Mouse (Mus musculus): Measurements from ENCODE around the gene Olfr1104.

Gene Olfr1104

DNA sequence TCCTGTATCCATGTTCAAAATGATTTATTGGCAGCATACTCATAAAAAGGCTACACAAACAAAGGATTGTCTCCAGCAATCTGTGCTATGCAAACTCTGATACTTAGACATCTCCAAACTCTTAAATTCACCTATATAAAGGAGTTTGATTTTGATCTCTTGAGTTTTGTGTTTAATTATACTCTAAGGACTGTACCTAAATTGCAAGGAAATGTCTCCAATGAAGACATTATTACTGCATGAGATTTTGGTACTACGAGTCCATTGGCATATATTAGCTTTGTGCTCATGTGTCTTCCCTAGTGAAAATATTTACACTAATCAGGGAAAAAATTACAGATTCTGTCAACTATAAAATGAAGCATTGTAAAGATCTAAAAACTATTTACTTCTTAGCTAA is at the start of gene Olfr1104:
Gene Olfr1104 (minus strand): TSS at position 101 of the 400 bp plus-strand sequence.
- DNase-seq (ENCODE audit: low spot score): no peak

GRCm38 (mm10) chr2:87075717-87076116 is 48.8 kb upstream of the Olfr1104 start, which contains the start of gene Olfr1107:
Gene Olfr1107, minus strand, starts transcription at chr2:87075817.
- DNase-seq (ENCODE audit: low spot score): no peak

DNA sequence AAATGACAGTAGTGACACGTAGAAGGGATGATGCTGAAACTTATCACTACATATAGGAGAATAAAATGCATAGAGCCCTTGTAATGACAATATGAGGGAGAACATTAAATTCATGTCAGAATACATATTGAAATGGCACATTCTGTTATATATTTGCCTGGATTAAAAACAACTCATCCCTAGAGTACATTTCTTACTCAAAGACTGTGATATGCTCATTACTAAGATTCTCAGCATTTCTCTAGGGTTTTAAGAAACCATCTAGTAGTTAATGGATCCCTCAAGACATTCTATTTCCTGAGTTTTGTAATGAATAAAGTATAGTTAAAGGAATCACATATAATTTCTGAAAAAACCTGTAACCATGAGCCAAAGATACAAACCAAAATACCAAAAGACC is 25.3 kb upstream of the Olfr1104 start, which contains the start of gene Olfr1106:
Gene Olfr1106 (minus strand): TSS at position 101 of the 400 bp plus-strand sequence.
- DNase-seq (ENCODE audit: low spot score): no peak

DNA sequence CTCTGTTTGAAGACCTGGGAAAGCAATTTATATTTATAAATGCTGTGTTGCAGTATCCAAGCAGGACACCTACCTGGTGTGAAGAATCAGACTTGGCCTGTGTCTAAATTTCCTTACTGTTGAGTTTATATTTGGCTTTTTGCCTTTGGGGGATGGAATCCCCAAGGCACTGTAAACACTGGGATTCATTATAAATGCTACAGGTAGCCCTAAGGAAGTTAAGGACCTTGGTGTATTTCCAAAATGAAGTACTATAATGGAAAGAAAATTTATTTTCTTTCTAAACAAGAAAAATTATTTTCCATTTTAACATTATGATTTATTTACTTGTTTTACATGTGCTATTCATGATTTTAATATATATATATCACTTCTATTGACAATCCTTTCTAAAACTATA is 9.6 kb upstream of the Olfr1104 start, which contains the start of gene Olfr1105:
Gene Olfr1105 (minus strand): TSS at position 101 of the 400 bp plus-strand sequence.
- no peak for DNase-seq (ENCODE audit: low spot score)

DNA sequence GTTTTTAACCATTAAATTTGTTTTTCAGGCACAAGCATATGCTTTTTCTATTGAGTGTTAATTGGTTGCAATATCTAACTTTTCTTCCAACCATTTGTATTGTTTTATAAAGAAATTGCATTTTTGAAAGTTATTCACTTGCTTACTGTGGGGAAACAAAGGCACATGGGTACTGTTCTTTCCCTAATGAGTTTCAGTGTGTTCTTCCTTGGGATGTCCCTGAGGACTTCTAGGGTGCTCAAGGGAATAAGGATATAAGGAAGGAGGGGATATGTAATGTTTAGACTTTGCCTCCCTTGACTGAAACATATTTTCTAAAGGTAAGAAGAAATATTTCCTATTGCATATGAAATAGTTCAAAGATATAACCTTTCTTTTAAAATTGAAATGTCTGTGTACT is 28.8 kb downstream of the Olfr1104 start, which contains the start of gene Olfr1102:
Gene Olfr1102 (plus strand): TSS at position 301 of the 400 bp plus-strand sequence.
- no peak for DNase-seq (ENCODE audit: low spot score)

DNA sequence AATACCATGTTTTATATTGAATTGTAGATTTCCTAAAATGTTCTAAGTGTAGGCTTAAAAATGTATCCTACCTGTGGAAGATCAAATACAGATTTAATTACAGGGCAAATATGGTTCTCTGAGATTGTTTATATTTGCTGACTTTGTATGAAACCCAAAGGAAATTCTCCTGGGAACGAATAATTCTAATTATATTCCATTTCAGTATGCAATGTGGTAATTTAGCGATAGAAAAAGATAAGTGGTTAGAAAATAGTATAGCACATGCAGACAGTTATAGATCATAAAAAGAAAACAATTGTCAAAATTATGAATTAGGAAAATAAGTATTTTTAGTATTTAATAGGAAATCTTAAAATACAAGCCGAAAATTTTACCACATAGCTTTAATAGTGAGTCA is 35.8 kb downstream of the Olfr1104 start, which contains the start of gene Olfr1101:
Gene Olfr1101 (minus strand): TSS at position 101 of the 400 bp plus-strand sequence.
- DNase-seq (ENCODE audit: low spot score): no peak

GRCm38 (mm10) chr2:86979854-86980253 is 47.0 kb downstream of the Olfr1104 start, which contains the start of gene Olfr1100:
Gene Olfr1100, minus strand, starts transcription at chr2:86979954.
- no peak for DNase-seq (ENCODE audit: low spot score)
